Comparison of ENCODE assay signal across 10 mouse cellular contexts in genomic region chr12:85262489-85262888, GRCm38 (mm10). TPM values are rescaled to one million over a fixed set of nuclear protein-coding genes. Genes with fewer than 3 reads are reported as not detected.
DNase-seq lines count a peak whose midpoint lies in the region; ATAC-seq and TF ChIP-seq lines count a peak whose summit lies in the region.
"Had no signal": no experiment of that assay in that cellular context is flagged by ENCODE, and none has a peak within 500 bp of the region (broad histone marks: within the 10 kb centered on the region; RNA-seq: fewer than 3 reads in every experiment).

No protein-coding gene starts in this region.

- no peak overlapping the region for H3K4me2 ChIP-seq in forebrain, embryonic 11.5 days (ENCODE audit: low read depth, low read length, severe bottlenecking)
- no peak overlapping the region for H3K4me2 ChIP-seq in lung, embryonic 14.5 days
- no peak overlapping the region for H3K4me2 ChIP-seq in embryonic facial prominence, embryonic 14.5 days (ENCODE audit: low read depth, low read length)
- H3K4me2 ChIP-seq in limb, embryonic 14.5 days (replicated peaks; ENCODE audit: low read depth, low read length, severe bottlenecking) = no peak overlapping the region
- H3K4me2 ChIP-seq: neural tube, embryonic 12.5 days had no signal

- no peak overlapping the region for H3K4me3 ChIP-seq in forebrain, embryonic 11.5 days (ENCODE audit: low read depth, low read length)
- no peak overlapping the region for H3K4me3 ChIP-seq in forebrain, embryonic 10.5 days
- no peak overlapping the region for H3K4me3 ChIP-seq in lung, embryonic 14.5 days (ENCODE audit: low read depth, low read length)
- no peak overlapping the region for H3K4me3 ChIP-seq in embryonic facial prominence, embryonic 14.5 days (ENCODE audit: low read depth, low read length)
- no peak overlapping the region for H3K4me3 ChIP-seq in limb, embryonic 14.5 days (replicated peaks; ENCODE audit: low read length)
- H3K4me3 ChIP-seq: neural tube, embryonic 12.5 days had no signal

- ATAC-seq in forebrain, embryonic 11.5 days (replicated peaks; ENCODE audit: low FRiP score) = no peak
- peak; percentile 92 for ATAC-seq in lung, embryonic 14.5 days (ENCODE audit: insufficient read depth)
- peak; percentile 88 for ATAC-seq in embryonic facial prominence, embryonic 14.5 days (ENCODE audit: low read depth)
- peak; percentile 91 for ATAC-seq in limb, embryonic 14.5 days (ENCODE audit: low FRiP score, low read depth)

- H3K9me3 ChIP-seq in forebrain, embryonic 11.5 days (ENCODE audit: control insufficient read depth, low read length) = no peaks in the 10 kb centered on the region
- no peaks in the 10 kb centered on the region for H3K9me3 ChIP-seq in forebrain, embryonic 10.5 days
- H3K9me3 ChIP-seq in lung, embryonic 14.5 days (ENCODE audit: low read depth, low read length) = no peaks in the 10 kb centered on the region
- no peaks in the 10 kb centered on the region for H3K9me3 ChIP-seq in embryonic facial prominence, embryonic 14.5 days (ENCODE audit: control insufficient read depth, low read length)
- H3K9me3 ChIP-seq in limb, embryonic 14.5 days (ENCODE audit: control insufficient read depth, low read length) = no peaks in the 10 kb centered on the region
- H3K9me3 ChIP-seq: neural tube, embryonic 12.5 days had no signal

- 61% methylated on average over 10 of the region's 10 CpGs for WGBS in forebrain, embryonic 11.5 days
- WGBS in forebrain, embryonic 10.5 days = 60% methylated on average over 10 of the region's 10 CpGs
- 34% methylated on average over 10 of the region's 10 CpGs for WGBS in lung, embryonic 14.5 days
- WGBS in embryonic facial prominence, embryonic 14.5 days = 23% methylated on average over 10 of the region's 10 CpGs
- WGBS in limb, embryonic 14.5 days = 16% methylated on average over 10 of the region's 10 CpGs

- no peaks in the 10 kb centered on the region for H3K27me3 ChIP-seq in forebrain, embryonic 11.5 days (ENCODE audit: control insufficient read depth, insufficient read depth, low read length)
- H3K27me3 ChIP-seq in forebrain, embryonic 10.5 days (ENCODE audit: poor library complexity, severe bottlenecking) = no peaks in the 10 kb centered on the region
- H3K27me3 ChIP-seq in lung, embryonic 14.5 days (ENCODE audit: insufficient read depth, low read length) = no peaks in the 10 kb centered on the region
- H3K27me3 ChIP-seq in embryonic facial prominence, embryonic 14.5 days (replicated peaks; ENCODE audit: control insufficient read depth, insufficient read depth, low read length) = no peaks in the 10 kb centered on the region
- no peaks in the 10 kb centered on the region for H3K27me3 ChIP-seq in limb, embryonic 14.5 days (ENCODE audit: control insufficient read depth, insufficient read depth, low read length)
- H3K27me3 ChIP-seq: neural tube, embryonic 12.5 days had no signal

- no peak for TF ChIP-seq CTCF in lung, embryonic 14.5 days (IDR thresholded peaks at IDR 0.05; ENCODE audit: low read depth)

- H3K27ac ChIP-seq in forebrain, embryonic 11.5 days (ENCODE audit: low read depth, low read length) = no peak overlapping the region
- no peak overlapping the region for H3K27ac ChIP-seq in forebrain, embryonic 10.5 days
- H3K27ac ChIP-seq in lung, embryonic 14.5 days (ENCODE audit: low read depth) = 0 out of 2 replicates have a peak overlapping the region, but pooled peaks have one; percentile 0
- H3K27ac ChIP-seq in embryonic facial prominence, embryonic 14.5 days (replicated peaks; ENCODE audit: low read depth, low read length) = peak overlapping the region; percentile 53
- H3K27ac ChIP-seq in limb, embryonic 14.5 days (replicated peaks; ENCODE audit: low read depth, low read length) = peak overlapping the region; percentile 71
- H3K27ac ChIP-seq: liver, embryonic 14.5 days; neural tube, embryonic 12.5 days had no signal

- no peaks in the 10 kb centered on the region for H3K4me1 ChIP-seq in forebrain, embryonic 11.5 days (replicated peaks; ENCODE audit: control insufficient read depth, insufficient read depth, low read length)
- peaks cover 5% of the 10 kb centered on the region; the same call in 1 of the 2 replicates for H3K4me1 ChIP-seq in forebrain, embryonic 10.5 days
- H3K4me1 ChIP-seq in lung, embryonic 14.5 days (ENCODE audit: insufficient read depth) = 0 out of 2 replicates have a peak, but pooled peaks cover 3% of the 10 kb centered on the region
- H3K4me1 ChIP-seq in embryonic facial prominence, embryonic 14.5 days (ENCODE audit: control insufficient read depth, insufficient read depth, low read length) = peaks cover 20% of the 10 kb centered on the region
- H3K4me1 ChIP-seq in limb, embryonic 14.5 days (ENCODE audit: control insufficient read depth, insufficient read depth, low read length) = peaks cover 29% of the 10 kb centered on the region
- H3K4me1 ChIP-seq: neural tube, embryonic 12.5 days had no signal

- no peak for TF ChIP-seq POLR2A in limb, embryonic 14.5 days (IDR thresholded peaks at IDR 0.05; ENCODE audit: borderline replicate concordance, extremely low read depth, insufficient read depth, insufficient read length)

- peak; percentile 56 for DNase-seq in forebrain, embryonic 11.5 days (ENCODE audit: low spot score)
- no peak for DNase-seq in forebrain, embryonic 10.5 days (ENCODE audit: extremely low spot score, low spot score)
- peak; percentile 89 for DNase-seq in lung, embryonic 14.5 days
- DNase-seq in lung, postnatal 25 days (ENCODE audit: low spot score) = no peak
- peak; percentile 93 for DNase-seq in embryonic facial prominence, embryonic 14.5 days (ENCODE audit: low spot score)
- DNase-seq in limb, embryonic 14.5 days (ENCODE audit: low spot score) = peak; percentile 86
- no peak for DNase-seq in ovary, postnatal 14 days (ENCODE audit: low spot score)
- DNase-seq in cerebellum, postnatal 4 days (ENCODE audit: low spot score in 2 of 2) = no peak

- no peaks in the 10 kb centered on the region for H3K36me3 ChIP-seq in forebrain, embryonic 11.5 days (ENCODE audit: control insufficient read depth, insufficient read depth, low read length)
- H3K36me3 ChIP-seq in forebrain, embryonic 10.5 days (replicated peaks) = peaks cover 8% of the 10 kb centered on the region
- H3K36me3 ChIP-seq in lung, embryonic 14.5 days (ENCODE audit: insufficient read depth) = 0 out of 2 replicates have a peak, but pooled peaks cover 5% of the 10 kb centered on the region
- peaks cover 4% of the 10 kb centered on the region; the same call in 1 of the 2 replicates for H3K36me3 ChIP-seq in embryonic facial prominence, embryonic 14.5 days (ENCODE audit: control insufficient read depth, insufficient read depth, low read length)
- peaks cover 5% of the 10 kb centered on the region; the same call in 1 of the 2 replicates for H3K36me3 ChIP-seq in limb, embryonic 14.5 days (ENCODE audit: control insufficient read depth, insufficient read depth, low read length)

- H3K9ac ChIP-seq in forebrain, embryonic 11.5 days (ENCODE audit: low read length) = no peak overlapping the region
- no peak overlapping the region for H3K9ac ChIP-seq in lung, embryonic 14.5 days
- H3K9ac ChIP-seq in embryonic facial prominence, embryonic 14.5 days (ENCODE audit: low read depth, low read length) = no peak overlapping the region
- no peak overlapping the region for H3K9ac ChIP-seq in limb, embryonic 14.5 days (ENCODE audit: low read depth, low read length, severe bottlenecking)
- H3K9ac ChIP-seq: liver, embryonic 14.5 days; neural tube, embryonic 12.5 days had no signal

RNA-seq across cellular contexts. Expression of gene Mlh3, which starts 7.9 kb away (rescaled TPM):
- polyA plus RNA-seq in forebrain, embryonic 11.5 days (2014; fragmentation: Nextera tagmentation; extraction: Ambion mirVana) = 8.7 and 9.8 TPM in 2 replicates
- polyA plus RNA-seq in forebrain, embryonic 10.5 days (2016; fragmentation: Nextera tagmentation; extraction: Ambion mirVana) = 8.7 and 9.4 TPM in 2 replicates
- 8.8 and 10.2 TPM in 2 replicates for polyA plus RNA-seq in lung, embryonic 14.5 days (2014; fragmentation: Nextera tagmentation; extraction: Ambion mirVana)
- 8.3 and 9.0 TPM in 2 replicates for polyA plus RNA-seq in embryonic facial prominence, embryonic 14.5 days (2014; fragmentation: Nextera tagmentation; extraction: Ambion mirVana)
- polyA plus RNA-seq in limb, embryonic 14.5 days (2012; rRNA removed) = 11.3 and 12.3 TPM in 2 replicates
- 8.6 and 9.3 TPM in 2 replicates for polyA plus RNA-seq in limb, embryonic 14.5 days (2014; fragmentation: Nextera tagmentation; extraction: Ambion mirVana)

RNA-seq across cellular contexts. Expression of gene Acyp1, which starts 25.7 kb away (rescaled TPM):
- polyA plus RNA-seq in forebrain, embryonic 11.5 days (2014; fragmentation: Nextera tagmentation; extraction: Ambion mirVana) = 53.6 and 61.9 TPM in 2 replicates
- 50.7 and 53.4 TPM in 2 replicates for polyA plus RNA-seq in forebrain, embryonic 10.5 days (2016; fragmentation: Nextera tagmentation; extraction: Ambion mirVana)
- polyA plus RNA-seq in lung, embryonic 14.5 days (2014; fragmentation: Nextera tagmentation; extraction: Ambion mirVana) = 37.6 and 42.7 TPM in 2 replicates
- 39.8 and 49.1 TPM in 2 replicates for polyA plus RNA-seq in embryonic facial prominence, embryonic 14.5 days (2014; fragmentation: Nextera tagmentation; extraction: Ambion mirVana)
- 20.2 and 32.3 TPM in 2 replicates for polyA plus RNA-seq in limb, embryonic 14.5 days (2012; rRNA removed)
- polyA plus RNA-seq in limb, embryonic 14.5 days (2014; fragmentation: Nextera tagmentation; extraction: Ambion mirVana) = 40.6 and 45.3 TPM in 2 replicates

RNA-seq across cellular contexts. Expression of gene Zc2hc1c, which starts 25.9 kb away (rescaled TPM):
- 1.2 and 1.8 TPM in 2 replicates for polyA plus RNA-seq in forebrain, embryonic 11.5 days (2014; fragmentation: Nextera tagmentation; extraction: Ambion mirVana)
- 1.3 and 1.7 TPM in 2 replicates for polyA plus RNA-seq in forebrain, embryonic 10.5 days (2016; fragmentation: Nextera tagmentation; extraction: Ambion mirVana)
- 0.93 and 1.1 TPM in 2 replicates for polyA plus RNA-seq in lung, embryonic 14.5 days (2014; fragmentation: Nextera tagmentation; extraction: Ambion mirVana)
- polyA plus RNA-seq in embryonic facial prominence, embryonic 14.5 days (2014; fragmentation: Nextera tagmentation; extraction: Ambion mirVana) = 1.4 and 1.8 TPM in 2 replicates
- 0.65 and 0.75 TPM in 2 replicates for polyA plus RNA-seq in limb, embryonic 14.5 days (2012; rRNA removed)
- 1.5 and 1.6 TPM in 2 replicates for polyA plus RNA-seq in limb, embryonic 14.5 days (2014; fragmentation: Nextera tagmentation; extraction: Ambion mirVana)

RNA-seq across cellular contexts. Expression of gene Eif2b2, which starts 43.2 kb away (rescaled TPM):
- 98.9 and 109 TPM in 2 replicates for polyA plus RNA-seq in forebrain, embryonic 11.5 days (2014; fragmentation: Nextera tagmentation; extraction: Ambion mirVana)
- polyA plus RNA-seq in forebrain, embryonic 10.5 days (2016; fragmentation: Nextera tagmentation; extraction: Ambion mirVana) = 123 and 129 TPM in 2 replicates
- polyA plus RNA-seq in lung, embryonic 14.5 days (2014; fragmentation: Nextera tagmentation; extraction: Ambion mirVana) = 91.4 and 99.9 TPM in 2 replicates
- polyA plus RNA-seq in embryonic facial prominence, embryonic 14.5 days (2014; fragmentation: Nextera tagmentation; extraction: Ambion mirVana) = 74.5 and 91.6 TPM in 2 replicates
- 109 and 128 TPM in 2 replicates for polyA plus RNA-seq in limb, embryonic 14.5 days (2012; rRNA removed)
- 78.2 and 79.6 TPM in 2 replicates for polyA plus RNA-seq in limb, embryonic 14.5 days (2014; fragmentation: Nextera tagmentation; extraction: Ambion mirVana)

Comparison
In these comparisons a context has a peak if more than half of its experiments do, and no peak if none do; other contexts are left out.
1. DNase-seq: peak in forebrain, embryonic 11.5 days (single experiment), lung, embryonic 14.5 days (single experiment), embryonic facial prominence, embryonic 14.5 days (single experiment) and limb, embryonic 14.5 days (single experiment); none in forebrain, embryonic 10.5 days (single experiment), lung, postnatal 25 days (single experiment), ovary, postnatal 14 days (single experiment) and cerebellum, postnatal 4 days (0 of 2).
2. H3K27ac ChIP-seq: peak in lung, embryonic 14.5 days (single experiment), embryonic facial prominence, embryonic 14.5 days (single experiment) and limb, embryonic 14.5 days (single experiment); none in forebrain, embryonic 11.5 days (single experiment) and forebrain, embryonic 10.5 days (single experiment).